ENCODE assay signal across 13 mouse cellular contexts in the genomic region with DNA sequence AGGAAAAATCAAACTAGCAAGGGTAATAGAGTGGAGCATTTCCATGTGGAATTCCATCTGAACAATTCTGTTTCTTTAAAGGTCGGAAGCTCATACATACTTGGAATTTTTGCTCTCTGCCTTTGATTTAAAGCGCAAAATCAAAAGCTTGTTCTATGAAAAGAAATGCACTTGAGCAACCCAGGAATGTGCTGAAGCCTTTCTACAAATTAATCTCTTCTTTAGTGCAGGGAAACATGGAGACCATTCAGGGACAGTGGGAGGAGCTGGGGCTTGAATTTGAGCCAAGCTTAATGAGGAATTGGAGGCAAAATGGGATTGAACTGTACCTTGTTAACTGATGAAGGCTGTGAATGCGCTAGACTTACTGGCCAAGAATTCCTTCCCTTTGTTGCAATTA.
DNase-seq lines count a peak whose midpoint lies in the region; ATAC-seq and TF ChIP-seq lines count a peak whose summit lies in the region.
"Had no signal": no experiment of that assay in that cellular context is flagged by ENCODE, and none has a peak within 500 bp of the region (broad histone marks: within the 10 kb centered on the region; RNA-seq: fewer than 3 reads in every experiment).

No protein-coding gene starts in this region.

- H3K9me3 ChIP-seq in hindbrain, postnatal 0 days (ENCODE audit: low read length), result no peaks in the 10 kb centered on the region
- no peaks in the 10 kb centered on the region for H3K9me3 ChIP-seq in hindbrain, embryonic 11.5 days (ENCODE audit: control insufficient read depth, low read length)
- H3K9me3 ChIP-seq in forebrain, embryonic 11.5 days (ENCODE audit: control insufficient read depth, low read length), result no peaks in the 10 kb centered on the region
- H3K9me3 ChIP-seq in limb, embryonic 14.5 days (ENCODE audit: control insufficient read depth, low read length), result no peaks in the 10 kb centered on the region
- no peaks in the 10 kb centered on the region for H3K9me3 ChIP-seq in liver, embryonic 11.5 days (ENCODE audit: control insufficient read depth, low read length)
- H3K9me3 ChIP-seq: liver, embryonic 13.5 days; stomach, embryonic 15.5 days had no signal

- DNase-seq in hindbrain, postnatal 0 days (ENCODE audit: low spot score), result peak; percentile 10
- no peak for DNase-seq in hindbrain, embryonic 11.5 days (ENCODE audit: low spot score)
- peak; percentile 5 for DNase-seq in adrenal gland, adult 8-10 months
- peak; percentile 60 for DNase-seq in forebrain, embryonic 11.5 days (ENCODE audit: low spot score)
- peak; percentile 69 for DNase-seq in limb, embryonic 14.5 days (ENCODE audit: low spot score)
- no peak for DNase-seq in liver, embryonic 11.5 days (ENCODE audit: low spot score)
- no peak for DNase-seq in cerebellum, postnatal 25 days
- no peak for DNase-seq in urinary bladder, postnatal 10 days (ENCODE audit: low spot score)
- DNase-seq: cerebellum, postnatal 36 days; liver, embryonic 13.5 days had no signal

- no peaks in the 10 kb centered on the region for H3K27me3 ChIP-seq in hindbrain, postnatal 0 days (ENCODE audit: insufficient read depth, low read length)
- no peaks in the 10 kb centered on the region for H3K27me3 ChIP-seq in hindbrain, embryonic 11.5 days (ENCODE audit: control insufficient read depth, insufficient read depth, low read length)
- no peaks in the 10 kb centered on the region for H3K27me3 ChIP-seq in forebrain, embryonic 11.5 days (ENCODE audit: control insufficient read depth, insufficient read depth, low read length)
- H3K27me3 ChIP-seq in limb, embryonic 14.5 days (ENCODE audit: control insufficient read depth, insufficient read depth, low read length), result no peaks in the 10 kb centered on the region
- no peaks in the 10 kb centered on the region for H3K27me3 ChIP-seq in liver, embryonic 11.5 days (replicated peaks; ENCODE audit: control insufficient read depth, insufficient read depth, low read length)
- H3K27me3 ChIP-seq: liver, embryonic 13.5 days; stomach, embryonic 15.5 days had no signal

- no peak overlapping the region for H3K4me2 ChIP-seq in hindbrain, postnatal 0 days (ENCODE audit: low read depth, low read length)
- H3K4me2 ChIP-seq in hindbrain, embryonic 11.5 days (replicated peaks; ENCODE audit: low read depth, low read length), result no peak overlapping the region
- no peak overlapping the region for H3K4me2 ChIP-seq in forebrain, embryonic 11.5 days (ENCODE audit: low read depth, low read length, severe bottlenecking)
- H3K4me2 ChIP-seq in limb, embryonic 14.5 days (replicated peaks; ENCODE audit: low read depth, low read length, severe bottlenecking), result no peak overlapping the region
- no peak overlapping the region for H3K4me2 ChIP-seq in liver, embryonic 11.5 days
- H3K4me2 ChIP-seq: liver, embryonic 13.5 days; stomach, embryonic 15.5 days had no signal

- H3K9ac ChIP-seq in hindbrain, postnatal 0 days (replicated peaks; ENCODE audit: low read length), result no peak overlapping the region
- H3K9ac ChIP-seq in hindbrain, embryonic 11.5 days (ENCODE audit: low read depth, low read length), result no peak overlapping the region
- H3K9ac ChIP-seq in forebrain, embryonic 11.5 days (ENCODE audit: low read length), result no peak overlapping the region
- no peak overlapping the region for H3K9ac ChIP-seq in limb, embryonic 14.5 days (ENCODE audit: low read depth, low read length, severe bottlenecking)
- no peak overlapping the region for H3K9ac ChIP-seq in liver, embryonic 11.5 days (ENCODE audit: low read depth, low read length)
- H3K9ac ChIP-seq: liver, embryonic 13.5 days; stomach, embryonic 15.5 days had no signal

- ATAC-seq in hindbrain, postnatal 0 days, result no peak
- no peak for ATAC-seq in hindbrain, embryonic 11.5 days (ENCODE audit: low FRiP score)
- ATAC-seq in forebrain, embryonic 11.5 days (replicated peaks; ENCODE audit: low FRiP score), result peak; percentile 92
- ATAC-seq in limb, embryonic 14.5 days (ENCODE audit: low FRiP score, low read depth), result 0 out of 2 replicates have a peak, but pooled peaks have one; percentile 26
- ATAC-seq in liver, embryonic 11.5 days (replicated peaks; ENCODE audit: low FRiP score), result no peak
- ATAC-seq: CD4-positive, CD25-positive, alpha-beta regulatory T cell, adult 4 months; inflammation-experienced regulatory T-cells, adult 6 months had no signal

- no peaks in the 10 kb centered on the region for H3K4me1 ChIP-seq in hindbrain, postnatal 0 days (ENCODE audit: insufficient read depth, low read length)
- no peaks in the 10 kb centered on the region for H3K4me1 ChIP-seq in hindbrain, embryonic 11.5 days (replicated peaks; ENCODE audit: control insufficient read depth, insufficient read depth, low read length)
- H3K4me1 ChIP-seq in forebrain, embryonic 11.5 days (replicated peaks; ENCODE audit: control insufficient read depth, insufficient read depth, low read length), result no peaks in the 10 kb centered on the region; the same call in 1 of the 2 replicates
- H3K4me1 ChIP-seq in limb, embryonic 14.5 days (ENCODE audit: control insufficient read depth, insufficient read depth, low read length), result peaks cover 7% of the 10 kb centered on the region; the same call in 1 of the 2 replicates
- no peaks in the 10 kb centered on the region for H3K4me1 ChIP-seq in liver, embryonic 11.5 days (replicated peaks; ENCODE audit: control insufficient read depth, insufficient read depth, low read length)
- H3K4me1 ChIP-seq: liver, embryonic 13.5 days; stomach, embryonic 15.5 days had no signal

- TF ChIP-seq POLR2A in limb, embryonic 14.5 days (IDR thresholded peaks at IDR 0.05; ENCODE audit: borderline replicate concordance, extremely low read depth, insufficient read depth, insufficient read length), result no peak

- no peak overlapping the region for H3K27ac ChIP-seq in hindbrain, postnatal 0 days
- H3K27ac ChIP-seq in hindbrain, embryonic 11.5 days (ENCODE audit: low read depth, low read length), result no peak overlapping the region
- peak overlapping the region; percentile 41; the same call in 1 of the 2 replicates for H3K27ac ChIP-seq in forebrain, embryonic 11.5 days (ENCODE audit: low read depth, low read length)
- H3K27ac ChIP-seq in limb, embryonic 14.5 days (replicated peaks; ENCODE audit: low read depth, low read length), result no peak overlapping the region
- H3K27ac ChIP-seq in liver, embryonic 11.5 days (ENCODE audit: low read depth, low read length), result no peak overlapping the region
- H3K27ac ChIP-seq: liver, embryonic 13.5 days; stomach, embryonic 15.5 days had no signal

- no peak for TF ChIP-seq CTCF in hindbrain, postnatal 0 days (IDR thresholded peaks at IDR 0.05; ENCODE audit: low read depth)

- WGBS in hindbrain, postnatal 0 days, result 39% methylated on average over 3 of the region's 3 CpGs
- WGBS in hindbrain, embryonic 11.5 days, result 55% methylated on average over 3 of the region's 3 CpGs
- 12% methylated on average over 3 of the region's 3 CpGs for WGBS in forebrain, embryonic 11.5 days
- WGBS in limb, embryonic 14.5 days, result 31% methylated on average over 3 of the region's 3 CpGs
- WGBS in liver, embryonic 11.5 days, result 69% methylated on average over 3 of the region's 3 CpGs

- no peak overlapping the region for H3K4me3 ChIP-seq in hindbrain, postnatal 0 days (ENCODE audit: low read length)
- no peak overlapping the region for H3K4me3 ChIP-seq in hindbrain, embryonic 11.5 days (ENCODE audit: low read depth, low read length)
- no peak overlapping the region for H3K4me3 ChIP-seq in forebrain, embryonic 11.5 days (ENCODE audit: low read depth, low read length)
- no peak overlapping the region for H3K4me3 ChIP-seq in limb, embryonic 14.5 days (replicated peaks; ENCODE audit: low read length)
- no peak overlapping the region for H3K4me3 ChIP-seq in liver, embryonic 11.5 days (ENCODE audit: low read depth, low read length)
- H3K4me3 ChIP-seq: liver, embryonic 13.5 days; stomach, embryonic 15.5 days had no signal

- H3K36me3 ChIP-seq in hindbrain, postnatal 0 days (ENCODE audit: insufficient read depth, low read length), result no peaks in the 10 kb centered on the region
- no peaks in the 10 kb centered on the region for H3K36me3 ChIP-seq in hindbrain, embryonic 11.5 days (ENCODE audit: control insufficient read depth, insufficient read depth, low read length)
- no peaks in the 10 kb centered on the region for H3K36me3 ChIP-seq in forebrain, embryonic 11.5 days (ENCODE audit: control insufficient read depth, insufficient read depth, low read length)
- no peaks in the 10 kb centered on the region for H3K36me3 ChIP-seq in limb, embryonic 14.5 days (ENCODE audit: control insufficient read depth, insufficient read depth, low read length)
- no peaks in the 10 kb centered on the region for H3K36me3 ChIP-seq in liver, embryonic 11.5 days (ENCODE audit: control insufficient read depth, insufficient read depth, low read length)
- H3K36me3 ChIP-seq: liver, embryonic 13.5 days; stomach, embryonic 15.5 days had no signal

Comparison
In these comparisons a context has a peak if more than half of its experiments do, and no peak if none do; other contexts are left out.
1. DNase-seq: peak in hindbrain, postnatal 0 days (single experiment), adrenal gland, adult 8-10 months (single experiment), forebrain, embryonic 11.5 days (single experiment) and limb, embryonic 14.5 days (single experiment); none in hindbrain, embryonic 11.5 days (single experiment), liver, embryonic 11.5 days (single experiment), cerebellum, postnatal 25 days (0 of 2) and urinary bladder, postnatal 10 days (single experiment).
2. ATAC-seq: peak in forebrain, embryonic 11.5 days (single experiment) and limb, embryonic 14.5 days (single experiment); none in hindbrain, postnatal 0 days (single experiment), hindbrain, embryonic 11.5 days (single experiment) and liver, embryonic 11.5 days (single experiment).